Mouse (Mus musculus) forelimb bud, embryonic 11.5 days (tissue): ENCODE measurements at regions not wholly inside any gene's neighbourhood (a gene's known extent, or its start where the extent isn't known, plus 50 kb on each side); places are given as distances from the start of the nearest gene placed in this dataset.

Experiments used
- DNase-seq: peaks from one replicate; pipeline ENCODE4 v3.0.0-alpha.2; 2012; ENCODE audit warnings: low read depth, low spot score

GRCm38 (mm10) chr10:38516636-38517035 lies 304.9 kb downstream of the Rfpl4b start:
- DNase-seq, result no peak
